Mouse (Mus musculus) monocyte, adult 5-6 weeks (primary cell): ENCODE measurements around the gene Ctnnal1. TPM values are rescaled to one million over a fixed set of nuclear protein-coding genes. Genes with fewer than 3 reads are reported as not detected.

Experiments
- ATAC-seq: fragments of 153-309, 156-312 bp; replicated peaks from 2 replicates; pipeline ENCODE4 v1.8.0; 2017; ENCODE audit warnings: mild to moderate bottlenecking; ENCODE audit not compliant: low TSS enrichment, insufficient number of reproducible peaks, severe bottlenecking, poor library complexity, low FRiP score
- total RNA-seq: library from RNA; stranded (forward); fragments of 200-1000, 200-491, 200-594 nt; gene quantifications from 3 replicates; pipeline ENCODE4 v1.2.3, GENCODE M21; 2017

The Ctnnal1 gene
- total RNA-seq, 1 experiment from 2014 or later: 0.19 TPM

GRCm38 (mm10) chr4:56865971-56866370 is 983 bp upstream of the Ctnnal1 start:
- no peak for ATAC-seq

DNA sequence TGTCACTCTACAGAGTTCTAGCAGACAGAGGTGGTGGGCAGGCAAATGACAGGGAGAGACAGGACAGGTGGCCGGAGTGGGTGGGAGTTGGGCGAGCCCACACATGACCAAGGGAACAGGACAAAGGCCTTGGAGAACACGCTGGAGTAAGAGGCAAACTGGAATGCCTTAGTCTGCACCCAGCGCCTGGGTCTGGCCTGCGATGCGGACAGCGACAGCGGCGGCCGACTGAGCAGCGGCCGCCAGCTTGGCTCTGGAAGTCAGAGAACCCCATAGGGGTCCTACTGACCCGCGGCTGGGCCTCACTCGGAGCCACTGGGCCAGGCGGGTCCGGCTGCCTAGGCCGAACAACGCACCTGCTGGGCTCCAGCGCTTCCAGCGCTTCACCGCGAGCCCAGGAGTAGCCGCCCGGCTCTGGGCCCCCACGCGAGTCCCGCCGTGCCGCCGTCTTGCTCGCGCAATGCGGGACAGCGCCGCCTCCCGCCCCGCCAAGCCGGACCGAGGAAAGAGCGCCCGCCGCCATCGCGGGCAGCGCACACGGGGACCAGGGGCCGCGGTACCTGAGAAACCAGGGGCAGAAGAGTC is 479 bp downstream of the Ctnnal1 start:
- no peak for ATAC-seq

DNA sequence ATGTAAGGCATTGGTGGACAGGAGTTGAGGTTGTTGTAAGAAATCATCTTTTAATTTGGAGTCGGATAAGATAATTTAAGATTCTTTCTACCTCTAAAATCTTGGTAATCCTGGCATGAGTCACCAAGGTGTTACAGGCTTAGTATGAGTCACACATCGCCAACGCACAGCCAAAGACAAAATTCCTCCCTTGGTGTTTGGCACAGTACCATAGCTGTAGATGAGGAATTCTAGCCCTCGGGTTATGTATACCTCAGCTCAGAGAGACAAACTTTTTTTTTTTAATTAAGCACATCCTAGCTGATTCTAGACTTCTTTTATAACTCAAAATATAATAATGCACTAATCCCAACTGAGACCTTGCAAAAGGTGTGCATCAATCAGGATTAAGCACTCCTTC is 972 bp downstream of the Ctnnal1 start:
- no peak for ATAC-seq

GRCm38 (mm10) chr4:56861551-56861950 is 3.4 kb downstream of the Ctnnal1 start:
- no peak for ATAC-seq

DNA sequence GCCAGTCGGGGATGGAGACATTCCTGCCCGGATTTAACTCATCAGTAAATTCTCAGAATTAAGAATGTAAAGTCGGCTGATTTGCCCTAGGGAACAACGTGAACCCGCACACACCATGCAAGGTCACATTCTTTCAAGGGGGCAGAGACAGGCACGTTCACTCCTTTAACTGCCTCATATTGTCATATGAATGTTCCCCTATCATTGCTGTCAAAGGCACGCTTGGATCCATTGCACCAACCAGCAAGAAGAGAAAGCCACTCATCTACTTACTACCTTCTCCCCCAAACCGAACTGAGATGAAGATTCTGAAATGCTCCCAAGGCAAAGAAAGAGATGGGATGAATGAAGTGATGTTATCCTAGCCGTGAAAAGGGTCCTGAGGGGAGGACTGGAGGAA is 6.3 kb downstream of the Ctnnal1 start:
- no peak for ATAC-seq

DNA sequence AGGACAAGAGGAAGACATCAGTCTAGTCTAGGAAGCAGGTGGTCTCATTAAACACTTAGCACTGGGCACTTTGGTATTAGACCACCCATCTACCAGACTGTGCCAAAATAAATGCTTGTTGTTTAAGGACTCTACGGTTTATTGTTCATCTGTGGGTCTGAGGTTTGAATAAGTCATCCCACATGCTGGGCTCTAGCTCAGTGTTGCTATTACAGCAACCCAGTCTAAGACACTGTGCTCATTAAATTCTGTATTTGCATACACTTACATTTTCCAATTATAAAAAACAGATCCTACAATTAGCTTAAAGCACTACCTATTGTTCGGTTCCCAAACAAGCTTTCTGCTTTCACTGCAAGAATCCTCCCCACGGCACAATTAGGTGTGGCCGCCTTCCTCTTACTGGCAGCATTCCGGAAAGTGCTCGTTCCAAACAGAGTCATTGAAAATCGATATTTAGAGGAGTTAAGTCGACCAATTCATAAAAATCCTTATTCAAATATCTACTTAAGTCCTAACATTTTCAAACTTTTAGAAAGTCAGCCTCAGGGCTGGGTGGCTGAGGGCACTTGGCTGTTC is 8.5 kb downstream of the Ctnnal1 start:
- no peak for ATAC-seq

GRCm38 (mm10) chr4:56855935-56856334 is 9.1 kb downstream of the Ctnnal1 start:
- no peak for ATAC-seq

DNA sequence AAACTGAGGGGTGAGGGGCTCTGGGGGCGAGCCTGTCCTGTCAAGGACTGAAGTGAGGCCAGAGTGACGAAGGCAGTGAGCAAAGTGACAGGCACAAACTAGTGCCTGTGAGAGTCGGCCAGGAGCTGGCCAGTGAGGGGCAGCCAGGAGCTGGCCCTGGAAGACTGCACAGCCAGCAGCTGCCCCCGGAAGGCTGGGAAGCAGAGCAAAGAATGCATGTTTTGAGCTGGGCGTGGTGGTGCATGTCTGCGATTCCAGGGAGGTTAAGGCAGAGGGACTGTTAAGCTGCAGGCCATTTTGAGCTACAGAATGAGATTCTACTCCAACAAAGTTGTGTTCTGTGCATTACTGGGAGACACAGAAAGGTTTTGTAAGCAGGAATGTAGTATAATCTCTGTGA is 14.3 kb downstream of the Ctnnal1 start:
- ATAC-seq: no peak

- ATAC-seq: no peak
Measured at GRCm38 (mm10) chr4:56848044-56848443, 16.9 kb downstream of the Ctnnal1 start.

DNA sequence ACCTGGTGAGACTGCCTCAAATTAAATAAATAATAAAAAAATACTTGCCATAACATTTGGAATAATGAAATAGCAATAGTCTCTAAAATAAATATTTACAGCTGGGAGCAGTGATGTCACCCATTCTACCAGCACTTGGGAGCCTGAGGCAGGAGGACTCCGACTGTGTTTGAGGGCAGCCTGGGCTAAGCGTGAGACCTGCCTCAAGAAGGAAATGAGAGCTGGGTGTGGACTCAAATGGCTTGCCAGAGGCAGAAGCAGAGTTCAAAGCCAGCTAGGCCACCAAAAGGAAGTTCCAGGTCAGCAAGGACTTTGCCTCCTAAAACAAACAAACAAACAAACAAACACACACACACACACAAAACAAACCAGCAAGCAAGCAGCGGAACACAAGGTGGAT is 17.6 kb downstream of the Ctnnal1 start:
- no peak for ATAC-seq

DNA sequence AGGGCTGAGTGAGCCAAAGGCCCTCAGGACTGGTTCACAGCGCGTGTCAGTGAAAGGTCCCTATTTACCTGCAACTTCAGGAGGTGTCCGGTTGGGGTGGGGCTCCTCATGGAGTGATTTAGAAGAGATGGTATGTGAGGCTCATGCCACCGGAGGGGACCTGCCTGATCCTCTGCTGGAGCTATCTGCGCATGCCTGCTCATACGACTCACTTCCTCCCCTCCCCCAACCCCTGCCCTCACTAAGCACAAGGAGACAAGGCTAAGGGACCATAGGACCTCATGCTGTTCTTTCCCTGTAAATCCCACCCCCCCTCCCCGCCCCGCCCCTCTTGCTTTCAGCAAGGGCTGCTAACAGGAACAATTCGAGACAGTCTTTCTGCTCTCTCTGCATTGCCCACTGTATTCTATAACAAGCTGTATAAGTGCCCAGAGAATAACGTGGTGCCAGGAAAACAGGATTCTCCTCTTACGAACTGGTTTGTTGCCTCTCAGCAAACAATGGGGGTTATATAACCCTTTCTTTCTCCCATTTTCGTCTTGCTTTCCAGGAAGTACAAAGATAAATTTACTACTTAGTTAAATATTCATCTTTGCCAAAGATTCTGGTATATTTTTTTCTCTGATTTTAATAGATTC is 19.0 kb downstream of the Ctnnal1 start:
- no peak for ATAC-seq

DNA sequence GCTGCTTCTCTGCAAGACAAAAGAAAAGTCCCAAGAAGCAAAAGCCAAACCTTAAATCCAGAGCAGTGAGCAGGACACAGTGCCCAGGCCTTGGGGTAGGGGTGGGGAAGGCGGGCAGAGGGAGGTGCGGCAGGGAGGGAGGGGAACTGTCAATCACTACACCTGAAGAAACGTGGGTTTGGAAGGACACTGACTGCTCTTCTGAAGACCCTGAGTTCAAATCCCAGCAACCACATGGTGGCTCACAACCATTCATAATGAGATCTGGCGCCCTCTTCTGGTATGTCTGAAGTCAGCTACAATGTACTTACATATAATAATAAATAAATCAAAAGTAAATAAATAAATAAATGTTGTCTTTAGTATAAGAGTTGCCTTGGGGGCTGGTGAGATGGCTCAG is 20.1 kb downstream of the Ctnnal1 start:
- ATAC-seq: no peak

DNA sequence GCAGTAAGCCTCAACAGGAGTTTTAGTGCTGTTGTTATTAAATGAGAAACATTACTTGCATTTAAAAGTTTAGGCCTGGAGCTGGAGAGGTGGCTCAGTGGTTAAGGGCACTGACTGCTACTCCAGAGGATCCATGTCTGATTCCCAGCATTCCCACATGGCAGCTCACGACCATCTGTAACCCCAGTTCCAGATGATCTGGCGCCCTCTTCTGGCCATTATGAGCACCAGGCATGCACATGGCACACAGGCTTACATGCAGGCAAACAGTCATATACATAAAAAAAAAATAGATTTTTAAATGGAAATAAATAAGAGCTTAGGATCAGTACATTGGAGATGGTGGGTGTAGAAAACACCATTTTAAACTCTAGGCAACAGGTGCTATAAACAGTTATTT is 21.0 kb downstream of the Ctnnal1 start:
- no peak for ATAC-seq

DNA sequence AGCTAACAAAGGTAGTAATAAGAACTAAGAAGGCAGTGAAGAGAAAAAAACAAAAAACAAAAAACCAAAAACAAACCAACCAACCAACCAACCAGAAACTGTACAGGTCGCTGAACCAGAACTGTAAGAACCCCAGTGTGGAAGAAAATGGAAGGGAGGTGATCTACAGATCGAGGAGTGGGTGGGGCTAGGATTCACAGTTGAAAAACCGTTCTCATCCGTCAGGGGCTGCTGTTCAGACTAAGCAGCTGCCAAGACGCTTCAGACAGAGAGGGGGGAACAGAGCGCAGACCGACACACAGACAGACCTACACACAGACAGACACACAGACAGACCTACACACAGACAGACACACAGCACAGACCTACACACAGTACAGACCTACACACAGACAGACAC is 22.5 kb downstream of the Ctnnal1 start:
- ATAC-seq: no peak

DNA sequence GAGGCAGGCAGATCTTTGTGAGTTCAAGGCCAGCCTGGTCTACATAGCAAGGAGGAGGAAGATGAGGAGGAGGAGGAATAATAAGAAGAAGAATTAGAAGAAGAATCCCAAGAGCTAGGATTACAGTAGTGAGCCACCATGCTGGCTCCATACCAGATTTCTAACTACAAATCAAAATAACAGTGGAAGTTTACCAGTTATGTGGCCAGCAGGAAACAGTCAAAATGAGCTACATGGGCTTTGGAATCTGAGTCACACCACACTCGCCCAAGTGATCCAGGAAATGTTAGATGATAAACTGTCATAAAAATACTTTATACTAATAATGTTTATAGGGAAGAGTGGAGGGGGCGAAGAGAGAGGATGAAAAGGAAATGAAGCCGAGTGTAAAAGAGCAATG is 24.7 kb downstream of the Ctnnal1 start:
- no peak for ATAC-seq

DNA sequence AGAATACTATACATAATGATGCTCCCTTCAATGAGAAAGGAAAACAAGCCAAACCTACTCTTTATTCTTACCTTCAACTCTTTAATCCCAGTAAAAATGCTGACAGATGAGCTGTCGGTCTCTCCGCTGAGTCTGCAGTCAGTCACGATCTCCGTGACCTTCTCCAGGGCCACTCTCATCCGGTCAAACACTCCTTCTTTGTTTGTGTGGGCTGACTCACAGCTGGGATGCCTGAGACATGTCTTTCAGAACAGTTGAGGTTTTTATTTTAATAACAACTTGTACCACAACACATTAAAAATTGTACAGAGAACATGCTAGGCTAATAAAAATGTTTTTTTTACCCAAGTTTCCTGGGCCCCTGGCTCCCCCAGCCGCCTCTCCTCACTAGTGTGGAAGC is 27.3 kb downstream of the Ctnnal1 start:
- no peak for ATAC-seq

GRCm38 (mm10) chr4:56831998-56832397 is 33.0 kb downstream of the Ctnnal1 start:
- ATAC-seq: no peak

GRCm38 (mm10) chr4:56831013-56831609 is 33.9 kb downstream of the Ctnnal1 start:
- ATAC-seq: no peak

GRCm38 (mm10) chr4:56829511-56829921 is 35.5 kb downstream of the Ctnnal1 start:
- ATAC-seq: no peak

DNA sequence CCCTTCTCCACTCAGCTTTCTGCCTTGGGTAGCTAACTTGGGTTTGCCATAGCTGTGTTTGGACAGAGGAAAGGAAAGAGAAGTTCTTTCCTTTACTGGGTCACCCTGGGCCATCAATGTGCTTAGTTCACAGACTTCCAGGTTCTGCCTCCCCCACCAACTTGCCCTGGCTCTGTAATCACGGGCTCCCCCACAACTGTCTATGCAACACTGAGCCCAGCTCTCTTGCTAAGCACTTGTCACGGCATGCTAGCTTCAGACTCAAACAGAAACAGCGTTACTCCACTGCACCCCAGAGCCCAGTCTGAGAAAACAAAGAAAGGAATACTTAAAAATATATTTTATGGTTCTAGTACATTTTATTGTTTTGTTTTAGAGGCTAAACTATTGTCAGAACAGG is 36.1 kb downstream of the Ctnnal1 start:
- ATAC-seq: no peak
